Mouse (Mus musculus): Measurements from ENCODE around the gene Cbarp.

Gene Cbarp

GRCm38 (mm10) chr10:80121639-80122038, 19.0 kb downstream of the Cbarp start:
- DNase-seq: no peak

DNA sequence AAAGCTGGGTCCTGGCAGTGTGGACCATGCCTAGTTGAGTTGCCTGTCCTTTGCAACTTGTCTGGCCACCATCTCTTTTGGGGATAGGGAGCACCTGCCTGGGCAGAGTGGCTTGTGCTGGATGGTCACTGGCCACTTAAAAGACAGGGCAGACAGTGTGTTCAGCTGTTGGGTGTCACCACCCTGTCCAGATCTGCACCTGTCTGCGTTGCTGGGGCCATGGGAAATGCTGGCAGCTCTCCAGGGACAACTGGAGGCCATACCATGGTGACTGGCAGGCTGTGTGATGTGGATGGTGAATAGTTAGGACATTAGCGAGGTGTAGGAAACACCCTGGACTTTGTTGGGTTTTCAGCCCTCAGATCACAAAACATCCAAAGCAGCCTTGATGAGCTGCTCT, 20.5 kb downstream of the Cbarp start:
- DNase-seq: no peak

DNA sequence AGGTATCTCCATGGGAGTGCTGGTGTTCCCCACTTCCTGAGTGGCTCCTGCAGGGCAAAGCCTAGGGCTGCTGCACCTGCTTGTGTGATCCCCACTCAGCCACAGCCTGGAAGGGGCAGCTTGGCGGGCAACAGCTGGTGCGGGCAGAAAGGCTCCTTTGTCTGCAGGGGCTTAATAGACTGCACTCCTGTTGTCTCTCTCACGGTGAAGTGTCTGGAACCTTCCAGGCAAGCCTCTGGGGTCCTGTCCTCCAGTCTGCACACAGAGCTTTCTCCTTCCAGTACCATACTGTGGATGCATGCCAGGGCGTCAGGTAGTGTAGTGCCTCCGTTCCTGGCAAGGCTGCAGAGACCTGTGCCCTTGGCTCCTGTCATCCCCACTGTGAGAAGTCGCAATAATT, 22.1 kb downstream of the Cbarp start:
- DNase-seq: peak; percentile 71

DNA sequence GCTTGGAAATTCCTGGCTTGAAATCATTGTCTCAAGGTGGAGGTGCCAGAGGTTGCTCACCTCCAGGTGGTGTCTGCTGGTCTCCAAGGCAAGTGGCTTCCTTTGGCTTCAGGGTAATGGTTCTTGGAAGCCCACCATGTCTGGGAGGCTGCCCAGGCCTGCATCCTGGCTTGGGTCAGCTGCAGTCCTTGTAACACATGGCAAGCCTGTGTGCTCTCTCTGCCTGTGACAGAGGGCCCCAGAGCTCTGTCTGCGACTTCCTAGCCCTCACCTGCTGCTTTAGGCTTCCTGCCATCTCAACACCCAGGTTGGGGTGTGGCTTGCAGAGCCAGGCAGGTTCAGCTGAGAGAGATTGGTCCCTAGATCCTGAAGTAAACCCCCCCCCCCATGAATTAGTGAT, 22.9 kb downstream of the Cbarp start:
- no peak for DNase-seq

- peak; percentile 48 for DNase-seq
Measured at GRCm38 (mm10) chr10:80116927-80117691, 23.5 kb downstream of the Cbarp start.

DNA sequence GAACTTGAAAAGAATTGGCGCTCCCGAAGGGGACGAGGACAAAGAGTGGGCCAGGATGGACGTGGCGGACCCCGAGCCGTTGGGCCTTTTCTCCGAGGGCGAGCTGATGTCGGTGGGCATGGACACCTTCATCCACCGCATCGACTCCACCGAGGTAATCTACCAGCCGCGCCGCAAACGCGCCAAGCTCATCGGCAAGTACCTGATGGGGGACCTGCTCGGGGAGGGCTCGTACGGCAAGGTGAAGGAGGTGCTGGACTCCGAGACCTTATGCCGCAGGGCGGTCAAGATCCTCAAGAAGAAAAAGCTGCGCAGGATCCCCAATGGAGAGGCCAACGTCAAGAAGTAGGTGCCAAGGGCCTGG, 24.1 kb downstream of the Cbarp start:
- no peak for DNase-seq

- no peak for DNase-seq
Measured at GRCm38 (mm10) chr10:80115944-80116335, 24.7 kb downstream of the Cbarp start.

- DNase-seq: peak; percentile 100
Measured at GRCm38 (mm10) chr10:80115290-80115943, 25.2 kb downstream of the Cbarp start, which contains the start of gene Stk11. Gene Stk11 (plus strand): TSS chr10:80115803.

DNA sequence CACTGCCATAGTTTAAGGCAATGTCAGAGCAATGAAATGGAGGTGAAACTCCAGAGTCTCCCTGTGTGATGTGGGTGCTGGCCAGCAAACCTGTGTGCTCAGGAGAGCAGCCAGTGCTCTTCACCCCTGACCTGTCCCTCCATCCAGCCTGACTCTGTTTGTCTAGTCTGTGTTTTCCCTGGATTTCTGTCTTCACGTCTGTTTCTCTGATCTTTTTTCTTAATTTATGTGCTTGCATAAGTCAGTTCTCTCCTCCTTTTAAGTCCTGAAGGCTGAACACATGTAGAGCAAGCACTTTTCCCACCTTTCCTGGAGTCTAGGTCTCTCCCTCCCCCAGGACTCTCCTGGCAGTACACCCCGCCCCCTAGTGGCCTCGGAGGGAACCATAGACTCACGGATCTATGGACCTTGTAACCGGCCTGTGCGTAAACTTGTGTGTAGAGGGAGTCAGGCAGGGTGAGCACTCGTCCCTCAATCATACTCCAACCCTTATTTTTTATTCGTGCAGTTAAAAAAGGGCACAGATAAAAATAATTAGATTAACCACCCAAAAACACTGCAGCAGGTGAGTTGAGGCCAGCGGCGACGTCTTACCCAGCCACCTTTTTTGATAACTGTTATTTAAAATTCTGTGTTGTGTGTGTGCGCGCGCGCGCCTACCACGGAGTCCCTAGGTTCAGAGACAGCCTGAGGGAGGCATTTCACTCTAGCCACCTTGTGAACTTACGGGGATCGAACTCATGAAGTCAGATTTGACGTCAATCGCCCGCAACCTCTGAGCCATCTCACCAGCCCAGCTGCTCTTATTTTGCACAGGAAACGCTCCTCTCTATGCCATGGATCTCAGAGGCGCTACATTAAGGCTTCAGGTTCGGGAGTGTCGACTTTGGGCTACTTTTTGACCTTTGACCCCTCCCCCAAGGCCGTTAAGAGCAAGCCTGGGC, 26.0 kb downstream of the Cbarp start:
- peak; percentile 93 for DNase-seq

GRCm38 (mm10) chr10:80107678-80108077, 33.0 kb downstream of the Cbarp start:
- no peak for DNase-seq

GRCm38 (mm10) chr10:80105926-80106325, 34.7 kb downstream of the Cbarp start:
- DNase-seq: no peak

GRCm38 (mm10) chr10:80105460-80105859, 35.2 kb downstream of the Cbarp start, which contains the start of gene Sbno2:
Gene Sbno2 (minus strand): TSS chr10:80105571.
- DNase-seq: no peak

DNA sequence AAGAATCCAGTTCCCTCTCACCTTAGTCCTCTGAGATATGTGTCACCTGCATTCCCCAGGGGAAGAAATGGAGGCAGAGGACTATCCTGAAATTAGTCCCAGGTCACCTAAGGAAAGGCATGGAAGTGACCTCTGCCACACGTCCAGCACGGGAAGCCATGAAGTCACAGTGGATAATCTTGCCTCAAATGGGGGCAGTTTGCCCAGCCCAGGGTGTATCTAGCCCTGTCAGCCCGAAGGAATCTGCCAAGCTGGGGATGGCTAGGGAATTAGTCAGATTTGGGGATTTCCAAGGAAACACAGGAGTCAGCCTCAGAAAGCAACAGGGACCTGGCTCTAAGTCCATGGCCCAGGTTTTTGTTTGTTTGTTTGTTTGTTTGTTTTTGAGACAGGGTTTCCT, 36.5 kb downstream of the Cbarp start:
- DNase-seq: no peak

- no peak for DNase-seq
Measured at GRCm38 (mm10) chr10:80103032-80103431, 37.6 kb downstream of the Cbarp start.

DNA sequence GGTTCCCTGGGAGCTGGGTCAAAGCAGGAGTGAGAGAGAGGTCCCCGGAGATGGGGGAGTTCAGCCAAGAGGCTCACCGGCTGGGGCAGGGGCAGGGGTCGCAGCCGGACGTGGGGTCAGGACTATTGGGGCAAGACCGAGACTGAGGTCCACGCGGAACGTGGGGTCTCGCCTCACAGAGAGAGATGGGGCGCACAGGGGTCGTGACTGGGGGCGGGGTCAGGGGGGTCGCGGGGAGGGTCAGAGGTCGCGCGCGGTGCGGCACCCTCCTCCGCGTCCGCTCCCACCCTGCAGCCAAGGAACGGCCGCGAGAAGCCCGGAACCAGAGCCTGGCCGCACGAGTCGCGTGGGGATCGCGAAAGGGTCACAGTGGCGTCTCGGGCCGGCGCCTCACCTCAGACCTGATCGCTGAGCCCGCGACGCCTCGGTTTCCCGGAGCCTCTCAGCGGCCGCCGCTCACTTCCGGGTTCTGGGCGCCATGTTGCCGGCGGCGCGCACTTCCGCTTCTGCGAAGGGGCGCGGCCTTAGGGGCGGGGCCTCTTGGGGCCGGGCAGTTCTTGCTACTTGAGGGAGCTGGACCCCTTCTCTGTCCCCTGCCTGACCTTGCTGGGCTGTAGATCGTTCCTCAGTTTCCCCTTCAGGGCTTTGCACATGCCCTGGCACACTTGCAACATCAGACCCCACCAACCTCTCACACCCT, 38.3 kb downstream of the Cbarp start:
- peak; percentile 90 for DNase-seq

- DNase-seq: no peak
Measured at GRCm38 (mm10) chr10:80100982-80101381, 39.7 kb downstream of the Cbarp start.

DNA sequence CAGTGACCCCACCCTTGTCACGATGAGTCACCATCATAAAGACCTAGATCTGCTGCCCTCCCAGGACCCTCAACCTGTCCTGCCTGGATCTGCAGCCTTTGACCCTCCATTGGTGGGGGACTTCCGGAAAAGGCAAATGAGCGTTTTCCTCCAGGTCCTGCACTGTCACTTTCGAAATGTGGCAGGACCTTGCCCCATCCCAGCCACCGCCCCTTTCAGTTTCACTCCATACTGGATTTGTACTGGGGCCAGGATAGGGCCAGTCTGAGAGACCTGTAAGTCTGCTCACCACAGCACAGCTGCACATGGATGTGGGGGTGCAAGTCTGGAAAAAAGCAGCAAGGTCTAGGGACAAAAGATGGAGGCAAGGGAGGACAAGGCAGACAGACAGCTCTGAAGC, 42.0 kb downstream of the Cbarp start:
- no peak for DNase-seq

DNA sequence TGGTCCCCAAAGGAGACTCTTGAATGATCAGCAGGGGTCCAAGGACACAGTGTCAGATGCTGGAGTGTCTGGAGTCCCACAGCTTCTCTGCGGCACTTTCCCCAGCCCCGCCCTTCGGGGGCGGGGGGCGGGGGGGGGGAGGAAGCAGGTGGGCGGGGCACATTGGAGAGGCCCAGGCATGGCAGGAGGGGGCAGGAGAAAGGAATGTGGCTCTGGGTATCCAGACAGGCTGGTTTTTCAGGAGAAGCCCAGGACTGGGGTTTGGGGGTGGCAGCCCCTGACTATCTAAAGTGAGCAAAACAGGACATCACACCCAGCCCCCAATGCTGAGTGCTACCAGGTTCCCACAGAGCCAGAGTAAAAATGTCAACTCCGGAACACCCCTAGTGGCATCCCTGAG, 43.4 kb downstream of the Cbarp start:
- peak; percentile 7 for DNase-seq

GRCm38 (mm10) chr10:80095547-80095946, 45.1 kb downstream of the Cbarp start:
- no peak for DNase-seq

DNA sequence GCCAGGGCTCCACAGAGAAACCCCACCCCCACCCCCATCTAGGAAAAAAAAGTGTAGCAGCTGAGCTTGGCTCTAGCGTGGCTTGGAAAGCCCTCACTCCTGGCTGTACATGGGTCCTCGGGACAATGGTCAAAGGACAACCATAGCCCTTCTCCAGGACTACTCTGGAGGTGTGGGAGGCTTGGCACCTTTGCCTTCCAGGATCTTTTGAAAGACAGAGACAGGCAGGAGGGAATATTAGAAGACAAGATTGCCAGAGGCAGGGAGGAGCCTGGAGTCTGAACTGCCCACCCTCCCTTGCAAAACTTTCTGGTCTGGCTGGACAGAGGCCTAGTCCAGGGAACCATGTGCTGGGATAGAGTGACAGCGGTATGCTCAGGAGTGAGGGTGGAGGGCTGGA, 46.0 kb downstream of the Cbarp start:
- DNase-seq: no peak

GRCm38 (mm10) chr10:80094085-80094484, 46.5 kb downstream of the Cbarp start:
- no peak for DNase-seq

DNA sequence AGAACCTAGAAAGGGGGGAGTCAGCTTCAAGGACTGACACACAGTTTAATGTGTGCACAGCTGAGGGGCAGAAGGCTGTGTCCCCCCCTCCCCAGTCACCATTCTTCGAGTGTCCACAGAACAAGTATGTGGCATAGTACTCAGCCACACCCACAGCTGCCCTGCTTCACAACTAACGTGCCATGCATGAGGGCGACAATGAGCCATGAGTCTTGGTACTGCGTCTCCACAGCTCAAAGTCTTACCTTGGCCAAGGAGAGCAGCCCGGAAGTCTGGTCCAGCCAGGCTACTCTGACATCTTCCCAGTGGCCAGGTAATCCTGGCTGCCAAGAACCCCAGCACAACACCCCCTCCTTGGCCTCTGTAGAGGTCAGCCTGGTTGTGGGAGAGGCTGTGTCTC, 47.9 kb downstream of the Cbarp start:
- DNase-seq: no peak

- no peak for DNase-seq
Measured at GRCm38 (mm10) chr10:80091527-80091926, 49.1 kb downstream of the Cbarp start.
